Mouse (Mus musculus) thymus, adult 2 months (tissue): ENCODE measurements around the gene Rab21.

Experiments used
- CTCF ChIP-seq: fragments of 200-500 bp; IDR thresholded peaks from 2 replicates; pipeline ENCODE4 v1.5.1; 2012; ENCODE audit warnings: mild to moderate bottlenecking, control low read depth, low read length, moderate library complexity, borderline replicate concordance; ENCODE audit not compliant: control insufficient read depth, poor library complexity, insufficient read depth; ENCODE audit errors: extremely low read depth
- POLR2A ChIP-seq: fragments of 200-500 bp; IDR thresholded peaks from 2 replicates; pipeline ENCODE4 v1.6.1; 2012; ENCODE audit warnings: mild to moderate bottlenecking, low read length, control low read depth, moderate library complexity; ENCODE audit not compliant: control insufficient read depth, poor library complexity, insufficient read depth; ENCODE audit errors: extremely low read depth

DNA sequence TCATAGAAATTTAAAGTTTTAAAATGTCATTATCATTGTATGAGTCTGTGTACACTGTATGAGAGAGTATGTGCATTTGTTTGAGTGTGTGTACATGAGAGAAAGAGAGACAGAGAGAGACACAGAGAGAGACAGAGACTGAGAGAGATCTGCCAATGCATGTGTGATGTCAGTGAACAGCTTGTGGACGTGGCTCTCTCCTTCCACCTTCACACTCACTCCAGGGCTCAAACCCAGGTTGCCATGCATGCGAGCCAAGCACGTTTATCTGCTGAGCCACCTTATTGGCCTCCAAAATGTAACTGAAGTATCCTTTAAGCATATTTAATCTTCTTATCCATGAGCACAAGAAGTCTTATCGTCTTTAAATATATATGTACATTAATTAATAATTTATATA is 21.5 kb upstream of the Rab21 start:
- TF ChIP-seq CTCF (no peak), POLR2A (no peak)
